Mouse (Mus musculus) layer of hippocampus, postnatal 36 days (tissue): ENCODE data around the gene Hoxd9. TPM values are rescaled to one million over a fixed set of nuclear protein-coding genes. Genes with fewer than 3 reads are reported as not detected.

Experiments
- DNase-seq, 2 experiments: peaks; one replicate each; pipeline ENCODE4 v3.0.0; 2022
- total RNA-seq, 2 experiments: library from RNA; stranded (reverse); gene quantifications; 2 replicates each; pipeline ENCODE4 v1.2.3; 2021

The Hoxd9 gene
- total RNA-seq, 2 experiments from 2014 or later, result not detected

DNA sequence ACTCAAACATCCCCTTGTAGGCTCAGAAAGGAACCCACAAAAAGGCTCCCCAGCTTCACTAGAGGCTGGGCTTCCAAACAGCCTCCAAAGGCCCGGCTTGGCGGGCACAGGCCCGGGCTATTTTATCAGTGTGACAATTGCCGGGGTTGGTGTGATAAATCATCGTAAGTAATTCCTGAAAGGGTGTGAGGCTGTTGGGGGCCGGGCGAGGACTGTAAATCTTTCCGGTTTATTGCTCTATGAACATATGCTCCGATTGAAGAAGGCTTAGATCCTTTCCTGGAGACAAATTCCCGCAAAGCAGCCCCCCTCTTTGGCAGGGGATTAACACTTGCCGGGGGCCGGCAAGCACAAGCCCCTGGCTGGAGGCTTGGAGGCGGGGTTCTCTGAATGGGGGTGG is 36.9 kb downstream of the Hoxd9 start:
- DNase-seq, result no peak

DNA sequence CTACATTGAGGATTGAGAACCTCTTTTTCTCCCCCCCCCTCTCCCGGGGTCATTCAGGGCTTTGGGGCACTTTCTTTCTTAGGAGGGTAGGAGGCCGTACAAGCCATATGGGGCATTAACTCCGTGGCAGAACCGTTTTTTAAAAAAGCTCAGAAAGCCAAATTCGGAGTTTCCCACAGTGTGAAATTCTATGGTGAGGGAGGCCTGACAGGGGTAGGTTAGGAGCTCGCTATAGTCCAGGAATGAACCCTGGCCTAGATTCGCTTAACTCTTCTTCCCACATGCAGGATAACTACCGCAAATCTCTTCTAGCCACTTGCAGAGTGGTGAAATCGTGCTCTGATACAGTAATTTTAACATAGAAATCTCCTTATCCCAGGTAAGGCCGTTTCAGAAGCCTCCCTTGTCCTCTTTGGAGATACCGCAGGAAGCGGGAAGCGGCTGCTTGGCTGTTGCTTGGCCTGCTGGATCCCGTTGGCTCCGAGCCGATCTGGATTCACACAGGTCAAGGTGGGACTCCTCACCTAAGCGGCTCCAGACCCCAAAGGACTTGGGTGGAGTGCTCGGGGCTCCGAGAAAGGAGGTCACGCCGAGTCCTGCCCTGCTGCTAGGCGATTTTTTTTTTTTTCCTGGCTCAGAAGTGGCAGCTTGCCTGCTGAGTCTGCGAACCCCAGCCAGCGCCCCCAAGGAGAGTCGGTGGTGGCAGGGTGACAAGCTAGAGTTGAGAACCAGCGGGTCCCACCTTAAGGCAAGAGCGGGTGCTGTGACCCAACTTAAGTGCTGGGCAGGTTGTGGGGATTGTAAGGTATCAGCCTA is 37.7 kb downstream of the Hoxd9 start:
- DNase-seq, result no peak

DNA sequence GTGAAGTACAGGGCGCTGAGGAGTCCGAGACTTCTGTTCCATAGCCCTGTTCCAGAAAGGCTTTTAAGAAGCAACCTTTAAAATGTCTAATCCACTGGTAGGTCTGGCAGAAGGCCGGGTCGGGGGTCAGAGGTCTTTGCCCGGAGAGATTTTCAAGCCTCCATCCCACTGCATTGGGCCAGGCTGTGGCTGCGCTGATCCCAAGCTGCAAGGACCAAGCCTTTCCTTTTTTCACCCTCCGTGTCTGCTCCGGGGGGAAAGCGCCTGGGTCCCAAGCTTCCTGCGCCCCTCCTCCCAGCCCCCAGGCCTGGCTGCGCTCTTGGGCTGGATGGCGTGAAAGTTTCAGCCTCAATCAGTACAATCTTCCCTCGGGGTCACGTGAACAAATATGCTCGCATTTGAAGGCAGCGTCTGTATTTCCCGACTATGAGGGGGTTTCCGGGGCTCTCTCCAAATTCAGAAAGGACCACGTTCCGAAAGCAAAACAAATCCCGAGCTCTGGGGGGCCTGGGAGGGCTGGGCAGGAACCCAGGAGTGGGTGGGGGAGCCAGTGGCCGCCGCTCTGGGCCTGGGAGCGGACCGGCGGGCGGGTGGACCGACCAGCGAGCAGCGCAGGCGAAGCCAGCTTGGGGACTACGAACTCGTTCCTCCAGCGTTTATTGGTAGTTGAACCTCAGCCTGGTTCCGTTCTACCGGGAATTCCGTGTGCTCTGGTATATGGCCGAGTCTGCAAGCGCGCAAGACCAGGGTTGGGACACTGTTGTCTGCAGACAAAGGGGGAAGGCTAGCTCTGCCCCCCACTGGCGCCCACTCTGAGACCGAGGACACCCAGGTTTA is 38.5 kb downstream of the Hoxd9 start:
- no peak for DNase-seq

GRCm38 (mm10) chr2:74736688-74737577 is 39.4 kb downstream of the Hoxd9 start:
- DNase-seq, result no peak

DNA sequence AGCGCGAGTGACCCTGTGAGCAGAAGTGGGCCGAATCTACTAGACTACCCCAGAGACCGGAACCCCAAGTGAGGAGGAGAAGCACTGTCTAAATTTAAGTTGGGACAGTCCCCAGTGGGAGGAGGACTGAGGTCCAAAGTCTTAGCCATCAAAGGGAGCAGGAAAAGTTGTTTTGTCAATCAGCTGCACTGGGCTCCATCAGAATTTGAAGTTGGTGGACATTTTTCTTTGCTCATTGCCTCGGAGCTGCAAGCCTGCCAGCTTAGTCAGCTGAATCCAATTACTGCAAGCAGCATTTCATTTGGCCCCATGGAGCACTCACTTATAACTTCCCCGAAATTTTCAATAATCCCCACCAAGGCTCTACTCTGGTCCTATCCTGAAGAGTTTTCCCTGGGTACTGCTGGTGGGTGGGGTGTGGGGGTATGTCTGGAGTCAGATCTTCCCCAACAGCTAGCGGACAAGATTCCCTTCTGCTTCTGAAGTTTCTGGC is 40.1 kb downstream of the Hoxd9 start:
- no peak for DNase-seq

GRCm38 (mm10) chr2:74738623-74739475 is 41.3 kb downstream of the Hoxd9 start:
- no peak for DNase-seq

DNA sequence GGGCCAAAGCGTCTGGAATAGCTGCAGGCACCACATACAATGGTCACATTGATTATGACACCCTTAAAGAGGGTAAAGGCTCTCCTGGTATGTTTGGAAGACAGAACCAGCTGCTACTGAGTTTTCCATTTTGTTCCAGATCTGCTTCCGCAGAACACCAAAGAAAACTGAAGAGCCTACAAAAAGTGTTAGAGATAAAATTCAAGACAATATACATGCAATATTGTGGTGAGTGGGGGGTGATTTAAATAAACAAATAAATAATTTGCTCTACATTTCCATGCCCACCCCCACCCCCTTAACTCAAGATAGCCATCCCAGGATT is 41.9 kb downstream of the Hoxd9 start:
- DNase-seq, result no peak

GRCm38 (mm10) chr2:74739869-74740268 is 42.3 kb downstream of the Hoxd9 start:
- no peak for DNase-seq

- no peak for DNase-seq
These were observed 43.0 kb downstream of the Hoxd9 start for GRCm38 (mm10) chr2:74740311-74741091.

- DNase-seq, result no peak
These were observed 43.9 kb downstream of the Hoxd9 start for GRCm38 (mm10) chr2:74741252-74741978.

DNA sequence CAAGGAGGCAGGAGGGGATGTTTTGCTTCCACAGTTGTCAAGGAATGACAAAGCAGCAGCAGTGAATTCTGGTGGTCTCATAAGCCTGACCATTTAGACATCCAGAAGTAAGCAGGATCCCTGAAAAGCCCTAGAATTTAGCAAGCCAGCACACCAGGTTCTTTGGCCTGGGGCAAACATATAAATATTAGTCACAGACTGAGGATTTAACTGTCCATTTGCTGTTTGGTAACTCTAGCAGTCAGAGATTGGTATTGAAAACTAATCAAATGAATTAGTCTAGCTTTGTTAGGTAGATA is 44.4 kb downstream of the Hoxd9 start:
- DNase-seq, result no peak

DNA sequence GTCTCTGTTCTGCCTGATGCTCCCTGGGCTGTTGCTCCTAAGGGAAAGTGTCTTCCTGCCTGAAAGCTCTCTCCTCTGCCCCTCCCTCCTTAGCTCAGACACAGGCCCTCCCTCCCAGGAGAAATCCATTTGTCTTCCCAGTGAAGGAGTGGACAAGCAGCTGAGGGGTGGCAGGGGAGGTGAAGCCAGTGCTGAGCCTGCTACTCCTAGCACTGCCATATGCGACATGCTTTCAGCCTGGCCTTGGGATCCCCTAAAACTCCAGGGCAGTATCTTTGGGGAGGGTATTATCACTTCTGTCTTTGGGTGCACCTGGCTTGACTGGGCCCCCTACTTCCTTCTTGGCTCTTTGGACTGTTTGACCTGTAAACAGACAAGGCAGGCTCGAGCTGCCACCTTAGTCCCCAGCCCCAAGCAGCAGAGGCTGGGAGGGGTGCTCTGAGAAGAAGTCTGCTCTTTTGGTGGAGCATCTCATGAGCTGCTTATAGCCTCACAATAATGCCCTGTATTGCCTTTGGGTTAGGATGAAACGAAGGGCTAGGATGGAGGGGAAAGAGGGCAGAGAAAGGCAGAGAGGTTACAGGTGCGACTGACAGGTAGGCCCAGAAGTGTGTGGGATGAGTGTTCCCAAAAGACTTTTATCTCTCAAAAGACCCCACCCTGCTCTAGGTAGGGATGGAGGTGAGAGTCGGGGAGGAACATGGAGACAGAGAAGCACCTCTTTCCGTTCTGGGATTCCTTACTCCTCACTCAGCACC is 48.2 kb downstream of the Hoxd9 start:
- no peak for DNase-seq

DNA sequence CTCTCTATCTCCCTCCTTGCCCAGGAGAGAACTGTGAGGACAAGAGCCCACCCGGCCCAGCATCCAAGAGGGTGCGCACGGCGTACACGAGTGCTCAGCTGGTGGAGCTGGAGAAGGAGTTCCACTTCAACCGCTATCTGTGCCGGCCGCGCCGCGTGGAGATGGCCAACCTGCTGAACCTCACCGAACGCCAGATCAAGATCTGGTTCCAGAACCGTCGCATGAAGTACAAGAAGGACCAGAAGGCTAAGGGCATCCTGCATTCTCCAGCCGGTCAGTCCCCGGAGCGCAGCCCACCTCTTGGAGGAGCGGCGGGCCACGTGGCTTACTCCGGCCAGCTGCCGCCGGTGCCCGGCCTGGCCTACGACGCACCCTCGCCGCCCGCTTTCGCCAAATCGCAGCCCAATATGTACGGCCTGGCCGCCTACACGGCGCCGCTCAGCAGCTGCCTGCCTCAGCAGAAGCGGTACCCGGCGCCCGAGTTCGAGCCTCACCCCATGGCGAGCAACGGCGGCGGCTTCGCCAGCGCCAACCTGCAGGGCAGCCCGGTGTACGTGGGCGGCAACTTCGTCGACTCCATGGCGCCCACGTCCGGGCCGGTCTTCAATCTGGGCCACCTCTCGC is 48.9 kb downstream of the Hoxd9 start:
- no peak for DNase-seq

DNA sequence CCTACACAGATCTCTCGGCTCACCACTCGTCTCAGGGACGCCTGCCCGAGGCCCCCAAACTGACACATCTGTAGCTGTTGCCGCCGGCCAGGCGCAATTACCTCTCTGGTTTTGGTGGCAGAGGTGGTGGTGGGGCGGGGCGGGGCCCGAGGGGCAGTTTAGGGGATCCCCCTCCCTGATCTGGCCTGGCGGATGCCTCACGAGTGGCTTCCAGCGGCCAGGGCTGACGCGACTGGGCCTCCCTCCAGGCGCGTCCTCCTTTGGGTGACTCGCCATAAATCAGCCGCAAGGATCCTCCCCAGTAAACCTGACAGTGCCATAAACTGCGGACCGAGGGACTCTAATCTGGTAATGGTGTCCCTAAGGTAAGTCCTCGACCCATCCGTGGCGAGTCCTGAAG is 49.5 kb downstream of the Hoxd9 start:
- no peak for DNase-seq

- no peak for DNase-seq
These were observed 50.2 kb downstream of the Hoxd9 start for GRCm38 (mm10) chr2:74747661-74748141.

DNA sequence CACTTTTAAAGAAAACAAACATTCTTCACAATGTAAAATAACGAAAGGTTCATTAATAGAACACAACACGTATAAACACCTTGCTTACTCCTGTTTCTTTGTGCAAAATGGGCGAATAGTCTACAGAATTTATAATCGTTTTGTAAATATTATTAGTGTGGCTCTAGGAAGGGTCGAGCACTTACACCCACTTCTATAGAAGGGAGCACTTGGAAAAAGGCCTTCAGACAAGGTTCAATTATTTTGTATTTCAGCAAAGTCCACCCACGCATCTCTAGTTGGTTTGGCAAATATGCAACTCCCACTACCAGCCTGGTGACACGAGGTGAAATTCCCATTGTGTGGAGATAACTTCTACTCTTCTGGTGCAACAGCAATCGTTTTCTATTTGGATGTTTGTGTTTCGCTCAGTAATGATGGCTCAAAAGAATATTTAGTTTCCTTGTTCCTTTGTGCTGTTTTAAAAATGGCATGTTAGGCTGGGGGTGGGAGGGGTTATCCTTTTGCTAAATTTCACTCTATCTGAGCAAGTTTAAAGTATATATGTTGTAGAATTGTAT is 51.0 kb downstream of the Hoxd9 start:
- no peak for DNase-seq

DNA sequence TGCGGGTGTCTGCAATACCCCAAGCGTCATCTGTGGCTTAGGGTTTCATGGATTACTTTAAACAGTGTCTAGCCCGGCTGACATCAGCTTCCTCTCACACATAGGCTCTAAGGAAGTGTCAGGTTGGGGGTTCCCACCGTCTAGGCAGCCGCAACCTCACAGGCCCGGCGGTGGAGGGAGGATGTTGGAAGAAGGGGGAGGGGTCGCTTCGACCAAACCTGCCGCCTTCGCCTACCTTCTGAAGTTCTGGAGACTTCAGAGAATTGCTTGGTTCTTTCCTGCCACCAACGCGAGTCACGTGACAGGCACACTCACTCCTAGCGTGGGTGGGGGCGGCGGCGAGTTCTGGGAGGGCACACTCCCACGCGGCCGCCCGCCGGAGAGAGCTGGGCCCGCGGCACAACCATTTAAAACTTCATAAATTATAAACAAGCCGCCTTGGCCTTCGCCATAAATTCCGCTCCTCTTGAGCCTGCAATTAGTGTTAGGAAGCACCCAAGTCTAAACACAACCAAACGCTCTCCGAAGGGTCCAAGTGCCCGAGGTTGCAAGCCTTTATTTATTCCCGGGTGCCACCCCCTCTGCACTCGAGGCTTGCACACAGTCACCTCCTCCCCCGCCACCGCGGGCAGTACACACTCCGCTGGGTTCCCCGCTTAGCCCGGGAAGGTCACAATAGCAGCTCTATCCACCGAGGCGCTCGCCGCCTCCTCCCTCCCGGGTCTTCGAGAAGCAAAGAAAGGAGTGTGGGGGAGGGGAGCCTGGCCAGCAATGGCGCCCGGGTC is 52.0 kb downstream of the Hoxd9 start:
- no peak for DNase-seq
